Mouse (Mus musculus): Measurements from ENCODE around the gene Defb35. TPM values are rescaled to one million over a fixed set of nuclear protein-coding genes. Genes with fewer than 3 reads are reported as not detected.

The Defb35 gene
- total RNA-seq, 1 experiment from 2014 or later: not detected

Other genes starting within 250 kb of the Defb35 start
- not detected in 3 replicates for gene AY761184, start 234.7 kb upstream of the Defb35 start, total RNA-seq (2017)
- not detected in 3 replicates for gene Defa24, start 203.9 kb upstream of the Defb35 start, total RNA-seq (2017)
- gene Defb50, start 114.8 kb upstream of the Defb35 start, total RNA-seq (2017): not detected in 3 replicates
- gene Defb2, start 98.4 kb upstream of the Defb35 start, total RNA-seq (2017): not detected in 3 replicates
- gene Defb10, start 79.5 kb upstream of the Defb35 start, total RNA-seq (2017): not detected in 3 replicates
- gene Defb9, start 52.9 kb upstream of the Defb35 start, total RNA-seq (2017): not detected in 3 replicates
- not detected in 3 replicates for gene Defb11, start 31.9 kb upstream of the Defb35 start, total RNA-seq (2017)
- gene Defb15, start 5.6 kb upstream of the Defb35 start, total RNA-seq (2017): not detected in 3 replicates
- not detected in 3 replicates for gene Defb13, start 8.4 kb downstream of the Defb35 start, total RNA-seq (2017)
- not detected in 3 replicates for gene Fam90a1a, start 20.4 kb downstream of the Defb35 start, total RNA-seq (2017)
- not detected in 3 replicates for gene Ccdc70, start 31.4 kb downstream of the Defb35 start, total RNA-seq (2017)
- gene Atp7b, start 122.0 kb downstream of the Defb35 start, total RNA-seq (2017): not detected in 3 replicates
- 11.0 to 16.5 TPM (median 11.2 TPM) in 3 replicates for gene Alg11, start 122.4 kb downstream of the Defb35 start, total RNA-seq (2017)
- gene Nek5, start 186.7 kb downstream of the Defb35 start, total RNA-seq (2017): not detected in 3 replicates
- gene Nek3, start 228.1 kb downstream of the Defb35 start, total RNA-seq (2017): 1.2 to 4.3 TPM (median 3.9 TPM) in 3 replicates
- gene Ckap2, start 247.5 kb downstream of the Defb35 start, total RNA-seq (2017): 2.8 to 6.6 TPM (median 2.8 TPM) in 3 replicates

Data from monocyte, adult 5-6 weeks (primary cell).